Mouse (Mus musculus): ENCODE measurements around the gene Nos3.

- TF ChIP-seq CTCF (IDR thresholded peaks at IDR 0.05; ENCODE audit: extremely low read depth, insufficient read length, insufficient replicate concordance, low read depth, low read length) (no peak), POLR2A (IDR thresholded peaks at IDR 0.05; ENCODE audit: low read depth, low read length) (no peak)
Measured at GRCm38 (mm10) chr5:24409466-24409865, 44.9 kb downstream of the Nos3 start.
